Mouse (Mus musculus) CH12.LX (cell line): Measurements from ENCODE around the gene Phb2.

Experiments
- CTCF ChIP-seq, 2 experiments: IDR thresholded peaks in 1 of 2; conservative IDR thresholded peaks in 1 of 2; 2 replicates each; pipeline ENCODE4 v1.5.1; 2011 to 2012; ENCODE audit warnings: low read depth in 2 of 2, low read length in 2 of 2, improper control_type of control experiment in 1 of 2, inconsistent platforms in 1 of 2, mild to moderate bottlenecking in 1 of 2, moderate library complexity in 1 of 2
- SIN3A ChIP-seq: IDR thresholded peaks from 2 replicates; pipeline ENCODE4 v1.6.1; 2012; ENCODE audit warnings: low read length, improper control_type of control experiment, inconsistent platforms
- TBP ChIP-seq: conservative IDR thresholded peaks from 2 replicates; pipeline ENCODE4 v1.6.1; 2011; ENCODE audit warnings: low read depth, low read length, improper control_type of control experiment
- TCF12 ChIP-seq: IDR thresholded peaks from 2 replicates; pipeline ENCODE4 v1.6.1; 2014; ENCODE audit warnings: low read depth, mild to moderate bottlenecking, inconsistent platforms, low read length, improper control_type of control experiment

- no peak for TF ChIP-seq SIN3A
- TF ChIP-seq TBP: no peak
- no peak for TF ChIP-seq TCF12
- no peak for TF ChIP-seq CTCF (conservative IDR thresholded peaks at IDR 0.05 in 1 of 2, IDR thresholded peaks at IDR 0.05 in 1 of 2; ENCODE audit: low read depth in 2 of 2, low read length in 2 of 2)
These were observed 43.2 kb downstream of the Phb2 start for GRCm38 (mm10) chr6:124755306-124755705.
